Mouse (Mus musculus): ENCODE data around the gene Olfr16. TPM values are rescaled to one million over a fixed set of nuclear protein-coding genes. Genes with fewer than 3 reads are reported as not detected.

The Olfr16 gene
- polyA plus RNA-seq (2014; fragmentation: Nextera tagmentation; extraction: Ambion mirVana): not detected in 2 replicates

GRCm38 (mm10) chr1:172950160-172950559 lies at the start of gene Olfr16:
Gene Olfr16 (plus strand): TSS chr1:172950409.
- no peak within 1 kb of the TSS for H3K4me3 ChIP-seq (ENCODE audit: low read depth, low read length)
- ATAC-seq (no peak), DNase-seq (ENCODE audit: low spot score) (no peak)
- no peaks in the 10 kb centered on the region for H3K27me3 ChIP-seq (replicated peaks; ENCODE audit: control insufficient read depth, insufficient read depth, low read length)
- H3K27ac ChIP-seq (ENCODE audit: low read depth, low read length): no peak within 1 kb of the TSS
- H3K9ac ChIP-seq (ENCODE audit: low read length): no peak within 1 kb of the TSS
- no peaks in the 10 kb centered on the region for H3K4me1 ChIP-seq (ENCODE audit: control insufficient read depth, insufficient read depth, low read length)
- H3K4me2 ChIP-seq (ENCODE audit: low read length): no peak within 1 kb of the TSS
- H3K9me3 ChIP-seq (replicated peaks; ENCODE audit: control insufficient read depth, low read length): no peaks in the 10 kb centered on the region
- H3K36me3 ChIP-seq (ENCODE audit: control insufficient read depth, insufficient read depth, low read length): no peaks in the 10 kb centered on the region
- 67% methylated on average over 1 of the region's 1 CpGs for WGBS

GRCm38 (mm10) chr1:172903313-172903712 lies 46.9 kb upstream of the Olfr16 start:
- Histone ChIP-seq H3K9ac (ENCODE audit: low read length) (no peak overlapping the region), H3K4me2 (ENCODE audit: low read length) (no peak overlapping the region), H3K36me3 (ENCODE audit: control insufficient read depth, insufficient read depth, low read length) (no peaks in the 10 kb centered on the region), H3K27me3 (replicated peaks; ENCODE audit: control insufficient read depth, insufficient read depth, low read length) (no peaks in the 10 kb centered on the region), H3K9me3 (replicated peaks; ENCODE audit: control insufficient read depth, low read length) (no peaks in the 10 kb centered on the region), H3K4me1 (ENCODE audit: control insufficient read depth, insufficient read depth, low read length) (no peaks in the 10 kb centered on the region), H3K4me3 (ENCODE audit: low read depth, low read length) (no peak overlapping the region), H3K27ac (ENCODE audit: low read depth, low read length) (no peak overlapping the region)
- no peak for ATAC-seq
- DNase-seq (ENCODE audit: low spot score): no peak

- Histone ChIP-seq H3K27ac (ENCODE audit: low read depth, low read length) (no peak overlapping the region), H3K9ac (ENCODE audit: low read length) (no peak overlapping the region), H3K4me3 (ENCODE audit: low read depth, low read length) (no peak overlapping the region), H3K9me3 (replicated peaks; ENCODE audit: control insufficient read depth, low read length) (no peaks in the 10 kb centered on the region), H3K27me3 (replicated peaks; ENCODE audit: control insufficient read depth, insufficient read depth, low read length) (no peaks in the 10 kb centered on the region), H3K4me2 (ENCODE audit: low read length) (no peak overlapping the region), H3K36me3 (ENCODE audit: control insufficient read depth, insufficient read depth, low read length) (no peaks in the 10 kb centered on the region), H3K4me1 (ENCODE audit: control insufficient read depth, insufficient read depth, low read length) (no peaks in the 10 kb centered on the region)
- no peak for ATAC-seq
- DNase-seq (ENCODE audit: low spot score): no peak
- WGBS: 83% methylated on average over 1 of the region's 1 CpGs
Measured at GRCm38 (mm10) chr1:172917115-172917514, 33.1 kb upstream of the Olfr16 start.

- ATAC-seq: no peak
- H3K9me3 ChIP-seq (replicated peaks; ENCODE audit: control insufficient read depth, low read length): no peaks in the 10 kb centered on the region
- H3K4me1 ChIP-seq (ENCODE audit: control insufficient read depth, insufficient read depth, low read length): no peaks in the 10 kb centered on the region
- H3K4me3 ChIP-seq (ENCODE audit: low read depth, low read length): no peak overlapping the region
- WGBS: 90% methylated on average over 2 of the region's 2 CpGs
- no peak overlapping the region for H3K4me2 ChIP-seq (ENCODE audit: low read length)
- H3K27ac ChIP-seq (ENCODE audit: low read depth, low read length): no peak overlapping the region
- no peak for DNase-seq (ENCODE audit: low spot score)
- H3K36me3 ChIP-seq (ENCODE audit: control insufficient read depth, insufficient read depth, low read length): no peaks in the 10 kb centered on the region
- H3K27me3 ChIP-seq (replicated peaks; ENCODE audit: control insufficient read depth, insufficient read depth, low read length): no peaks in the 10 kb centered on the region
- no peak overlapping the region for H3K9ac ChIP-seq (ENCODE audit: low read length)
Measured at GRCm38 (mm10) chr1:172918450-172918849, 31.8 kb upstream of the Olfr16 start.

GRCm38 (mm10) chr1:172932197-172932596 lies 18.0 kb upstream of the Olfr16 start:
- Histone ChIP-seq H3K36me3 (ENCODE audit: control insufficient read depth, insufficient read depth, low read length) (no peaks in the 10 kb centered on the region), H3K4me3 (ENCODE audit: low read depth, low read length) (no peak overlapping the region), H3K9ac (ENCODE audit: low read length) (no peak overlapping the region), H3K4me2 (ENCODE audit: low read length) (no peak overlapping the region), H3K27ac (ENCODE audit: low read depth, low read length) (no peak overlapping the region), H3K4me1 (ENCODE audit: control insufficient read depth, insufficient read depth, low read length) (no peaks in the 10 kb centered on the region), H3K27me3 (replicated peaks; ENCODE audit: control insufficient read depth, insufficient read depth, low read length) (no peaks in the 10 kb centered on the region), H3K9me3 (replicated peaks; ENCODE audit: control insufficient read depth, low read length) (no peaks in the 10 kb centered on the region)
- DNase-seq (ENCODE audit: low spot score): no peak
- 95% methylated on average over 2 of the region's 2 CpGs for WGBS
- no peak for ATAC-seq

GRCm38 (mm10) chr1:172951171-172951720 lies 1.0 kb downstream of the Olfr16 start:
- WGBS: 82% methylated on average over 2 of the region's 2 CpGs

GRCm38 (mm10) chr1:172955376-172955775 lies 5.2 kb downstream of the Olfr16 start:
- ATAC-seq (no peak), DNase-seq (ENCODE audit: low spot score) (no peak)
- no peaks in the 10 kb centered on the region for H3K4me1 ChIP-seq (ENCODE audit: control insufficient read depth, insufficient read depth, low read length)
- H3K9me3 ChIP-seq (replicated peaks; ENCODE audit: control insufficient read depth, low read length): no peaks in the 10 kb centered on the region
- no peak overlapping the region for H3K9ac ChIP-seq (ENCODE audit: low read length)
- H3K27me3 ChIP-seq (replicated peaks; ENCODE audit: control insufficient read depth, insufficient read depth, low read length): no peaks in the 10 kb centered on the region
- H3K4me3 ChIP-seq (ENCODE audit: low read depth, low read length): no peak overlapping the region
- no peak overlapping the region for H3K27ac ChIP-seq (ENCODE audit: low read depth, low read length)
- WGBS: 81% methylated on average over 4 of the region's 4 CpGs
- no peaks in the 10 kb centered on the region for H3K36me3 ChIP-seq (ENCODE audit: control insufficient read depth, insufficient read depth, low read length)
- no peak overlapping the region for H3K4me2 ChIP-seq (ENCODE audit: low read length)

More at GRCm38 (mm10) chr1:172951171-172951720, 1.0 kb downstream of the Olfr16 start:
- Histone ChIP-seq H3K27ac (ENCODE audit: low read depth, low read length) (no peak overlapping the region), H3K4me1 (ENCODE audit: control insufficient read depth, insufficient read depth, low read length) (no peaks in the 10 kb centered on the region), H3K9ac (ENCODE audit: low read length) (no peak overlapping the region), H3K27me3 (replicated peaks; ENCODE audit: control insufficient read depth, insufficient read depth, low read length) (no peaks in the 10 kb centered on the region), H3K4me3 (ENCODE audit: low read depth, low read length) (no peak overlapping the region), H3K4me2 (ENCODE audit: low read length) (no peak overlapping the region), H3K9me3 (replicated peaks; ENCODE audit: control insufficient read depth, low read length) (no peaks in the 10 kb centered on the region), H3K36me3 (ENCODE audit: control insufficient read depth, insufficient read depth, low read length) (no peaks in the 10 kb centered on the region)
- ATAC-seq: no peak
- no peak for DNase-seq (ENCODE audit: low spot score)

- ATAC-seq: no peak
- Histone ChIP-seq H3K4me3 (ENCODE audit: low read depth, low read length) (no peak overlapping the region), H3K9me3 (replicated peaks; ENCODE audit: control insufficient read depth, low read length) (no peaks in the 10 kb centered on the region), H3K36me3 (ENCODE audit: control insufficient read depth, insufficient read depth, low read length) (no peaks in the 10 kb centered on the region), H3K4me1 (ENCODE audit: control insufficient read depth, insufficient read depth, low read length) (no peaks in the 10 kb centered on the region), H3K27me3 (replicated peaks; ENCODE audit: control insufficient read depth, insufficient read depth, low read length) (no peaks in the 10 kb centered on the region), H3K4me2 (ENCODE audit: low read length) (no peak overlapping the region), H3K27ac (ENCODE audit: low read depth, low read length) (no peak overlapping the region), H3K9ac (ENCODE audit: low read length) (no peak overlapping the region)
- WGBS: 56% methylated on average over 1 of the region's 1 CpGs
- no peak for DNase-seq (ENCODE audit: low spot score)
Measured at GRCm38 (mm10) chr1:172960452-172960851, 10.2 kb downstream of the Olfr16 start.

GRCm38 (mm10) chr1:172989794-172990634 lies 39.8 kb downstream of the Olfr16 start:
- H3K4me3 ChIP-seq (ENCODE audit: low read depth, low read length): no peak overlapping the region
- DNase-seq (ENCODE audit: low spot score) (no peak), ATAC-seq (no peak)
- no peaks in the 10 kb centered on the region for H3K9me3 ChIP-seq (replicated peaks; ENCODE audit: control insufficient read depth, low read length)
- WGBS: 81% methylated on average over 12 of the region's 12 CpGs
- 0 out of 2 replicates have a peak, but pooled peaks cover 2% of the 10 kb centered on the region for H3K4me1 ChIP-seq (ENCODE audit: control insufficient read depth, insufficient read depth, low read length)
- H3K36me3 ChIP-seq (ENCODE audit: control insufficient read depth, insufficient read depth, low read length): no peaks in the 10 kb centered on the region
- H3K4me2 ChIP-seq (ENCODE audit: low read length): no peak overlapping the region
- H3K9ac ChIP-seq (ENCODE audit: low read length): no peak overlapping the region
- no peak overlapping the region for H3K27ac ChIP-seq (ENCODE audit: low read depth, low read length)
- no peaks in the 10 kb centered on the region for H3K27me3 ChIP-seq (replicated peaks; ENCODE audit: control insufficient read depth, insufficient read depth, low read length)
